Mouse (Mus musculus) intestine, embryonic 16.5 days (tissue): ENCODE measurements around the gene Stn1. TPM values are rescaled to one million over a fixed set of nuclear protein-coding genes. Genes with fewer than 3 reads are reported as not detected.

Experiments
- ATAC-seq: fragments of 200-750 bp; cut with Nextera tagmentation; 2 replicates; pipeline ENCODE4 v1.8.0; 2017; ENCODE audit warnings: moderate TSS enrichment, moderate library complexity
- H3K27ac ChIP-seq: fragments of 300-500 bp; sonication (generic); 2 replicates; pipeline ENCODE4 v1.5.1; 2014; ENCODE audit warnings: mild to moderate bottlenecking, low read length
- H3K27me3 ChIP-seq: fragments of 300-500 bp; sonication (generic); replicated peaks from 2 replicates; pipeline ENCODE4 v1.6.1; 2014; ENCODE audit warnings: low read length, control low read depth, mixed read lengths; ENCODE audit not compliant: control insufficient read depth, insufficient read depth
- H3K36me3 ChIP-seq: fragments of 300-500 bp; sonication (generic); 2 replicates; pipeline ENCODE4 v1.6.1; 2014; ENCODE audit warnings: low read length, control low read depth; ENCODE audit not compliant: control insufficient read depth, insufficient read depth
- H3K4me1 ChIP-seq: fragments of 300-500 bp; sonication (generic); 2 replicates; pipeline ENCODE4 v1.6.1; 2014; ENCODE audit warnings: low read length, control low read depth, mixed read lengths; ENCODE audit not compliant: control insufficient read depth, insufficient read depth
- H3K4me2 ChIP-seq: fragments of 300-500 bp; sonication (generic); 2 replicates; pipeline ENCODE4 v1.6.1; 2014; ENCODE audit warnings: low read depth, low read length, control low read depth
- H3K4me3 ChIP-seq: fragments of 300-500 bp; sonication (generic); 2 replicates; pipeline ENCODE4 v1.5.1; 2014; ENCODE audit warnings: mild to moderate bottlenecking, low read length
- H3K9ac ChIP-seq: fragments of 300-500 bp; sonication (generic); 2 replicates; pipeline ENCODE4 v1.6.1; 2014; ENCODE audit warnings: low read depth, low read length
- H3K9me3 ChIP-seq: fragments of 300-500 bp; sonication (generic); 2 replicates; pipeline ENCODE4 v1.6.1; 2016; ENCODE audit warnings: low read length, control low read depth; ENCODE audit not compliant: control insufficient read depth
- WGBS: fragments of 180-500 bp; shearing (Covaris S2); extraction: QIAGEN DNeasy Blood & Tissue Kit; methylation state at CpG from one replicate; pipeline ENCODE4 v1.1.7; 2014; 5-methylcytosine and 5-hydroxymethylcytosine counted together
- polyA plus RNA-seq: library from polyadenylated mRNA; unstranded; fragments of >200 nt; fragmentation: Nextera tagmentation; extraction: Ambion mirVana; gene quantifications from 2 replicates; pipeline ENCODE4 v1.2.1, GENCODE M21; 2015

Gene Stn1
- polyA plus RNA-seq, 1 experiment from 2014 or later: 43.9 TPM

DNA sequence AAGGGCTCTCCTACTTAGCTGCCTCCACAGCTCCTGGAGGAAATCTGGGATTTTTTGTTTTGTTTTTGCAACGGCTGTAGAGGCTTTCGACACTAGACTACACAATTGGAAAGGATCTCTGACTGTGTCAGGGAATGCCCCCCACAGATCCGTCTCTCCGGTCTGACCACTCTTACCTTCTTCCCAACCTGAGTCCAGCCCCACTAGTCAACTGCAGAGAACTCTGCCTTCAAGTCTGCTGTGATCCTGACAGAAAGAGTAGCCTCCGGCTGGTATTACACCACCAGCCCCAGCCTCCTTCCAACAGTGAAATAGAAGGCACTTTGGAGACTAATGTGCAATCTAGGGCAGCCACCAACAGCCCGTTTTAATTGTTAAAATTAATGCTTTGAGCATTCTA, 74.6 kb downstream of the Stn1 start:
- WGBS: 28% methylated on average over 6 of the region's 6 CpGs
- H3K9ac ChIP-seq: peak overlapping the region; percentile 88

DNA sequence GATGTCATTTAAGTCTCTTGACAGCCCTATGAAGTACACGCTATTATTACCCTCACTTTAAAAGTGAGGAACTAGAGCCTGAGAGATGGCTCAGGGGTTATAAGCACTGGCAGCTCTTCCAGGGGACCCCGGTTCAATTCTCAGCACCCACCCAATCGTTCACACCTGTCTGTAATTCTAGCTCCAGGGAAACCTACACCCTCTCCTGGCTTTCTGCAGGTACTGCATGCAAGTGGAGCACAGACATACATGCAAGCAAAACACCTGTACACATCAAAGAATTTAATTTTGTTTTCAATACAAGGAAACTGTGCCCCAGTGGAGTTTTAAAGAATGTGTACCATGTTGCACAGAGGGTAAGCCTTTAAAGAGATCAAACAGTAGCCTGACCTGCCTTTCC, 75.5 kb downstream of the Stn1 start:
- Histone ChIP-seq H3K36me3 (no peaks in the 10 kb centered on the region), H3K27me3 (no peaks in the 10 kb centered on the region), H3K9ac (no peak overlapping the region), H3K4me2 (no peak overlapping the region), H3K4me3 (no peak overlapping the region), H3K9me3 (peaks cover 4% of the 10 kb centered on the region; the same call in 1 of the 2 replicates), H3K27ac (peak overlapping the region; percentile 23; the same call in 1 of the 2 replicates), H3K4me1 (peaks cover 51% of the 10 kb centered on the region)
- WGBS: 87% methylated on average over 3 of the region's 3 CpGs
- no peak for ATAC-seq

More for the DNA sequence above, 74.6 kb downstream of the Stn1 start:
- peak overlapping the region; percentile 83 for H3K4me2 ChIP-seq
- H3K9me3 ChIP-seq: peaks cover 4% of the 10 kb centered on the region; the same call in 1 of the 2 replicates
- no peak for ATAC-seq
- no peak overlapping the region for H3K27ac ChIP-seq
- H3K4me3 ChIP-seq: peak overlapping the region; percentile 82
- no peaks in the 10 kb centered on the region for H3K36me3 ChIP-seq
- no peaks in the 10 kb centered on the region for H3K27me3 ChIP-seq
- H3K4me1 ChIP-seq: peaks cover 47% of the 10 kb centered on the region

DNA sequence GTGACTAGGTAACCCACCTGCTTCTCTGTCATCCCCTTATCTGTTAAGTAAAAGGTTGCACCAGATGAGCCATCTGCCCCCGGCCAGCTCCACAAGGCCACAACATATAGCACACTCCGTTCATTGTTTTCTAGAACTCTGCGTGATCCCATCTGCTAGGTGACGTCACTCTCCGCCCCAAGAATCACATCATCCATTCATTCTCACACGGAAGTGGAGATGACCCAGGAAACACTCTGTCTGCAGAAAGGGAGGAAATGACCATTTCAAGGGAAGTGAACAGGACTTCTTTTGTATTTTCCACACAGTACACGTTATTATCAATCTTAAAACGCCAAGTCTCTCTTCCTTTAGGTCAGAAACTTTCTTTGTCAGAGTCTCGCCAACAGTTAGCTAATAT, 75.9 kb downstream of the Stn1 start:
- 71% methylated on average over 9 of the region's 9 CpGs for WGBS
- no peak for ATAC-seq
- Histone ChIP-seq H3K27me3 (no peaks in the 10 kb centered on the region), H3K4me2 (no peak overlapping the region), H3K4me3 (no peak overlapping the region), H3K9ac (no peak overlapping the region), H3K4me1 (peaks cover 55% of the 10 kb centered on the region), H3K36me3 (no peaks in the 10 kb centered on the region), H3K9me3 (peaks cover 4% of the 10 kb centered on the region; the same call in 1 of the 2 replicates), H3K27ac (peak overlapping the region; percentile 61)

DNA sequence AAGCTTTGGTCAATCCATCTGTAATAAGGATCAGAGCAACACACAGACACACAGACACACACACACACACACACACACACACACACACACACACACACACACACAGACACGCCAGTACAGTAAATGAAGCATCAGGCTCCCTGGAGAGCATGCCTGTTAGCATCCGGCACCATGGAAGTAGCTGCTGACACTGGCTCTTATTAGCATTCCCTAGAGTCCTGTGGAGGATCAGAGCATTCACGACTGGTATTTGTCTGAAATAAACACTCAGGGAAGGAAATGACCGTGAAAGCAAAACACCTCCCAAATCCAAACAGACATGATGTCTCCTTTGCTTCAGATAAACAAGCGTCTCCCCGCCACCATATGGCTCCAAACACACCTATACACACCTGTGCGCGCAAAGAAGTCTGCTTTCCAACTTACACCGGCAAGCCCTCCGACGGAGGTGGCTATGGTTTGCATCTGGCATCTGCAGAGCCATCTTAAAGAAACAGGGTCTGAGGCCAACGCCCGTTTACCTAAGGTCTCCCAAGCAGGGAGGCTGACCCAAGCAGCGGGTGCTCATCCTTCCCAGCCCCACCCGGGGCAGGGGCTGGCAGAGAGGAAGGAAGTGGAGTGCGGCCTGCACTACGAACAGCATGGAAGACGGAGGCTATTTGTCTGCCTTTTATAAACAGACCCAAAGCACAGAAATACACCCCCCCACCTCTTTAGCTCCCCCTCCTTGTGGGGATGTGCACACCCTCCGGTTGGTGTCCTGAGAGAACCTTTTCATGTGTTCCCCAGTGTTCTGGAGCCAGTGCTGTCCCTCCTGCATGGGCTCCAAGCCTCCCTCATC, 77.0 kb downstream of the Stn1 start:
- peak overlapping the region; percentile 61 for H3K27ac ChIP-seq
- peaks cover 4% of the 10 kb centered on the region; the same call in 1 of the 2 replicates for H3K9me3 ChIP-seq
- peak overlapping the region; percentile 29; the same call in 1 of the 2 replicates for H3K9ac ChIP-seq
- 0 out of 2 replicates have a peak overlapping the region, but pooled peaks have one; percentile 16 for H3K4me2 ChIP-seq
- H3K4me3 ChIP-seq: peak overlapping the region; percentile 16
- WGBS: 38% methylated on average over 19 of the region's 19 CpGs
- H3K4me1 ChIP-seq: peaks cover 64% of the 10 kb centered on the region
- ATAC-seq: no peak
- H3K27me3 ChIP-seq: no peaks in the 10 kb centered on the region
- no peaks in the 10 kb centered on the region for H3K36me3 ChIP-seq

GRCm38 (mm10) chr19:47459214-47459613, 78.1 kb downstream of the Stn1 start:
- peaks cover 71% of the 10 kb centered on the region for H3K4me1 ChIP-seq
- H3K4me2 ChIP-seq: no peak overlapping the region

DNA sequence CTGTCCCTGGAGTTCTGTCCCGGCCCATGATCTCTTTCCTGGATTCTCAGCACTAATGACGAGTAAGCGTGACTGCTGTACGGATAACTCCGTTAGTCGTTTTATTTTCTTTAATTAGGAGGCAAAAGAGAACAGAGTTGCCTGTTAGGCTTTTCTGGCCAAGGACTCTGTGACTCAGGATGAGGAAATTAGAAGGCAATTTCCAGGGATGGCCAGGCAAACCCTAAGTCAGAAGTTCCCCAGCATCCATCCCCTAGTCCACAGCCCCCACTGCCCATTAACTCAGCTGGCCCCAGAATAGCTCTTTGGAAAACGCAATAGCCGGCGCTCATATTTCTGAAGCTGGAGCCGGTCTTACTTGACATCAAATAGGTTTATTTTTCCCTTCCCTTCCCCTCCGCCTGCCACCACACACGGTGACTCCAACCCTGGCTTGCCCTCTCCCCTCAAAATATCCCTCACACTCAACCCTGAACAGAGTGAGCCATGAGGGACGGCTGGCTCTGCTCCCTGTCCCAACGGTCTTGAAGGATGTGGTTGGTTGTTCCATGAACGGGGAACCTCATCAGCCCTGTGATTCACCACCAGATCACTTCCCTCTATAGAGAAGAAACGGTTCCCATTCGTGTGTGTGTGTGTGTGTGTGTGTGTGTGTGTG, 78.7 kb downstream of the Stn1 start:
- H3K36me3 ChIP-seq: no peaks in the 10 kb centered on the region
- peaks cover 77% of the 10 kb centered on the region for H3K4me1 ChIP-seq
- H3K27me3 ChIP-seq: no peaks in the 10 kb centered on the region
- H3K27ac ChIP-seq: no peak overlapping the region; the same call in 1 of the 2 replicates
- H3K4me3 ChIP-seq: no peak overlapping the region
- H3K4me2 ChIP-seq: no peak overlapping the region
- peaks cover 4% of the 10 kb centered on the region; the same call in 1 of the 2 replicates for H3K9me3 ChIP-seq
- ATAC-seq: no peak
- WGBS: 65% methylated on average over 17 of the region's 17 CpGs
- H3K9ac ChIP-seq: no peak overlapping the region

More at GRCm38 (mm10) chr19:47459214-47459613, 78.1 kb downstream of the Stn1 start:
- WGBS: 91% methylated on average over 5 of the region's 5 CpGs
- Histone ChIP-seq H3K27me3 (no peaks in the 10 kb centered on the region), H3K9me3 (peaks cover 4% of the 10 kb centered on the region; the same call in 1 of the 2 replicates), H3K36me3 (no peaks in the 10 kb centered on the region), H3K9ac (0 out of 2 replicates have a peak overlapping the region, but pooled peaks have one; percentile 1), H3K4me3 (no peak overlapping the region), H3K27ac (no peak overlapping the region)
- ATAC-seq: no peak

DNA sequence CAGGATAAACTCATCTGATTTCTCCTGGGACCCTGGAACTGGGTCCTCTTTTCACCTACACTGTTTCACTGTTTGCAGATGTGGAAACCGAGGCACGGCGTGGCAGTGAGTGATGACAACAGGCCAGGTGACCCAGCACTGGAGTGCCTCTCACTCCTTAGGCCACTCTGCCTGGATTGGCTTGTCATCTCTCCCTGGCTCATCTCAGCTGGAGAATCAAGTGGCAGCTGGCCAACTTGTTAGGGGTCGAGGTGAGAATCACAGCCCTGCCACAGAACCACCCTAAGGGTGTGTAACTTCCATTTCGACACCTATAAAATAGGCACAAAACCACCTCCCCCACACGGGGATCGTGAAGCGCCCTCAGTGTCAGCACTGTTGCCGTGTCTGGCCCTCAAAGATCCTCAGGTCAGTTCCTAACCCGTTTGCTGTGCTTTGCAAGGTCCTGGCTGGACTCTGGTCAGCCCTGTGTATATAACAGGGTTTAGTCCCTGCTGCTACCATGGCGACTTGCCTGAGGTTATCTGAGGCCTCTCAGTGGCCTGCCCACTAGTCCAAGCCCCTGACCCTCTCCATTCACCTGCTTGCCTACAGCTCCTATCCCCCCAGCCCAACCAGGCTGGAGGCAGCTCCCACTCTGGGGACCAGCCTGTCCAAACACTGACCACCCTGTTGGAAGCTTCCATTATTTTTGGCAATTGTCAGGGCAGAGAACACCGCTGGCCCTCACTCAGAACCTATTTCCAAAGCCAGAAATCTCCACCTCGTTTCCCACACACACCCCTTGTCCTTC, 79.4 kb downstream of the Stn1 start:
- no peaks in the 10 kb centered on the region for H3K36me3 ChIP-seq
- H3K27ac ChIP-seq: no peak overlapping the region; the same call in 1 of the 2 replicates
- peaks cover 75% of the 10 kb centered on the region for H3K4me1 ChIP-seq
- H3K9me3 ChIP-seq: peaks cover 4% of the 10 kb centered on the region; the same call in 1 of the 2 replicates
- ATAC-seq: no peak
- H3K4me3 ChIP-seq: no peak overlapping the region
- 58% methylated on average over 13 of the region's 13 CpGs for whole genome bisulfite sequencing
- 0 out of 2 replicates have a peak overlapping the region, but pooled peaks have one; percentile 4 for H3K9ac ChIP-seq
- H3K4me2 ChIP-seq: no peak overlapping the region
- no peaks in the 10 kb centered on the region for H3K27me3 ChIP-seq

- H3K9ac ChIP-seq: peak overlapping the region; percentile 56; the same call in 1 of the 2 replicates
- peak overlapping the region; percentile 45 for H3K4me2 ChIP-seq
- WGBS: 46% methylated on average over 6 of the region's 6 CpGs
- peaks cover 76% of the 10 kb centered on the region for H3K4me1 ChIP-seq
- no peaks in the 10 kb centered on the region for H3K9me3 ChIP-seq
- no peaks in the 10 kb centered on the region for H3K36me3 ChIP-seq
- H3K27ac ChIP-seq: peak overlapping the region; percentile 93
- H3K4me3 ChIP-seq: peak overlapping the region; percentile 38
- H3K27me3 ChIP-seq: no peaks in the 10 kb centered on the region
- no peak for ATAC-seq
These were observed 81.3 kb downstream of the Stn1 start for GRCm38 (mm10) chr19:47456021-47456420.
